Mouse (Mus musculus) layer of hippocampus, postnatal 36 days (tissue): ENCODE measurements around the gene Mrps17. TPM values are rescaled to one million over a fixed set of nuclear protein-coding genes. Genes with fewer than 3 reads are reported as not detected.

Source experiments
- DNase-seq, 2 experiments: peaks; one replicate each; pipeline ENCODE4 v3.0.0; 2022
- total RNA-seq, 2 experiments: library from RNA; stranded (reverse); gene quantifications; 2 replicates each; pipeline ENCODE4 v1.2.3; 2021

Mrps17 gene
- total RNA-seq, 2 experiments from 2014 or later: 75.0 to 87.6 TPM

GRCm38 (mm10) chr5:129742903-129743488, 27.7 kb downstream of the Mrps17 start:
- no peak for DNase-seq

- DNase-seq: no peak
These were observed 28.8 kb downstream of the Mrps17 start for GRCm38 (mm10) chr5:129744050-129744449.

- DNase-seq: no peak
These were observed 41.6 kb downstream of the Mrps17 start for GRCm38 (mm10) chr5:129756886-129757285.

GRCm38 (mm10) chr5:129759929-129760480, 44.7 kb downstream of the Mrps17 start:
- DNase-seq: no peak

- DNase-seq: peak; percentile 50 to 66
These were observed 46.7 kb downstream of the Mrps17 start for GRCm38 (mm10) chr5:129761865-129762540.

GRCm38 (mm10) chr5:129770443-129771355, 55.4 kb downstream of the Mrps17 start:
- no peak for DNase-seq

Other genes starting within 250 kb of the Mrps17 start
- gene Sfswap, start 214.3 kb upstream of the Mrps17 start, total RNA-seq: 100 to 1,000 TPM; 121 to 142 TPM
- gene Mmp17, start 131.3 kb upstream of the Mrps17 start, total RNA-seq: 100 to 1,000 TPM; 128 to 136 TPM
- gene Zfp11, start 45.4 kb upstream of the Mrps17 start, total RNA-seq: 1 to 10 TPM; 7.4 to 7.7 TPM
- gene Sept14, start 7.0 kb upstream of the Mrps17 start, total RNA-seq: not detected
- 10 to 100 TPM; 75.4 to 76.4 TPM for gene Nipsnap2, start 9.6 kb downstream of the Mrps17 start, total RNA-seq
- gene Psph, start 72.0 kb downstream of the Mrps17 start, total RNA-seq: 10 to 100 TPM; 27.5 to 28.9 TPM
- 10 to 100 TPM; 20.4 to 21.5 TPM for gene Sumf2, start 131.5 kb downstream of the Mrps17 start, total RNA-seq
- 100 to 1,000 TPM; 437 to 493 TPM for gene Chchd2, start 172.0 kb downstream of the Mrps17 start, total RNA-seq
- gene Zbed5, start 180.2 kb downstream of the Mrps17 start, total RNA-seq: 1 to 10 TPM; 4.5 to 4.9 TPM
- 10 to 100 TPM; 23.0 to 23.1 TPM for gene Phkg1, start 183.1 kb downstream of the Mrps17 start, total RNA-seq
- 1 to 10 TPM; 1.9 to 3.8 TPM for gene Nupr1l, start 193.0 kb downstream of the Mrps17 start, total RNA-seq
- gene Vkorc1l1, start 226.5 kb downstream of the Mrps17 start, total RNA-seq: 10 to 100 TPM; 42.0 to 44.4 TPM